Mouse (Mus musculus) subcutaneous adipose tissue, adult 2 months (tissue): ENCODE data around the gene Grk3. TPM values are rescaled to one million over a fixed set of nuclear protein-coding genes. Genes with fewer than 3 reads are reported as not detected.

Experiments used
- polyA plus RNA-seq: library from polyadenylated mRNA; depleted of rRNA; stranded (reverse); fragments of >200 nt; gene quantifications from 2 replicates; pipeline ENCODE4 v1.2.3, GENCODE M21; 2012; ENCODE audit warnings: low replicate concordance; rRNA removed

Gene Grk3
- 8.7 and 18.0 TPM in 2 replicates for polyA plus RNA-seq

DNA sequence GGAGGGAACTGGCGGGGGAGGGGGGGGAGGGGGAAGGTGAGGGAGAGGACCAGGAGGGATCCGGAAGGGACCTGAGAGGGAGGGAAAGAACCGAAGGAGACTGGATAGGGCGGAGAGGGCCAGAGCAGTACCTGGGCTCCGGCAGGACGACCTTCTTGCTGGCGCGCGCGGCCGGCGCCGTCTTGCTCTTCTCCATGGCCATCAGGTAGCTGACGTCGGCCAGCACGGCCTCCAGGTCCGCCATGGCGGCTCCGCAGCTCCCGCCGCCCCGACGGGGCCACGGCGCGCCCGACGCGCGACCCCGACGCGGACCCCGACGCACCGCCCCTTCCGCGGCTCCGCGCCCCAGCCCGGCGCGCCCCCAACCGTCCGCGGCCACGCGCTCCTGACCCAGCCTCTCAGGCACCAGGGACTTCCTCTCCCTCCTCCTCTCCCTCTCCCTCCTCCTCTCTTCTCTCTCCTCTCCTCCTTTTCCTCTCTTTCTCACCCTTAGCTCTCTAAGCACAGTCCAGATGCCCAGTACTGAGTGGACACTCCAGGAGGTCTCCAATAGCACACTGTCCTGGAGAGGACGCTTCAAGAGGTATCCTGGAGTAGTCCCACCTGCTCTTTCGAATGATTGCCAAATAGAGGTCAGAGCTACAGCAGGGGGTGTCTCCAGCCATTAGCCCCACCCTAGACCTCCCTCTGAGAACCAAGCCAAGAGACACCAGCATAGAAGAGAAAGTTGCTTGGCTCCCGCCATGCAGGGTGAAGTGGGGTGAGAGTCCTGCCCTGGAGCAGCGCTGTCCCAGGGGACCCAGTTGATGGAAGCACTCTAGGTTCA is at the start of gene Grk3:
TSS of gene Grk3 (minus strand) at position 556 of the 826 bp plus-strand sequence.

DNA sequence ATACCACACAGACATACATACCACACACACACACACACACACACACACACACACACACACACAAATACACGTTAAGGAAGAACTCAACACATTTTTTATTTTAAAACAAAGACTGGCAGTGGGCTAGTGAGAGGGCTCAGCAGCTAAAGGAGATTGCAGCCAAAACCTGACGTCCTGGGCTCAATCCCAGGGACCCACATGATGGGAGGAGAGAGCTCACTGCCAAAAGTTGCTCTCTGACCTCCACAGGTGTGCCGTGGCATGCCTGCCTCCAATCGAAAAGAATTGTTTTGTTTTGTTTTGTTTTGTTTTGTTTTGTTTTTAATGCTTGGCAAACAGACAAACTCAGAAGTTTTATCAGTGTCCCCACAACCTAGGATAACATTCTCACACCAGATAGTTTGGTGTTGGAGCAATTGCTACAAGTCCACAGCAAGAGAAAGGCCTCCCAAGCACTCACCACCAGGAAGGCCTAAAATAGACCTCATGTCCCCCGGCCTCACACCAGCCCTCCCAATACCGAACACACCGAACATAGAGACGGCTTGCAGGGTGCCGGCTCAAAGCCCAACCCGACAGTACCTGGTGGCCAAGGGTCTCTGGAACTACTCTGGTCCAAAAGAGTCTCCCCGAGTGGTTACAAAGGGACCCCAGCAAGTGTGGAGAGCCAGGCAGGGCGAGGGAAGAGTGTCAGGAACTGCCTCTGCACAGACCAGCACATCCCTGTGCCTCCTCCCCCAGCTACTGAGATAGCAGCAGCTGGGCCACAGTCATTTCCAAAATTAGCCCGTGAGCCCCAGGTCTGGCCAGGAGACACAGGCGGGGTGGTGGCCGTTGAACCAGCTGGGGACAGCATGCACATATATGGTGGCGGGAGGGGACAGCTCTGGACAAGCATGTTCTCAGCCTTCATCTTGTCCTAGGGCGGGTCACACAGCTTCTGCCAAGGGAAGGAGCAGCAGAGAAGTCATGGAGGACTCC is 119.6 kb downstream of the Grk3 start, which contains the start of gene Myo18b:
TSS of gene Myo18b (minus strand) at position 689 of the 981 bp plus-strand sequence.

Other genes starting within 250 kb of the Grk3 start
- gene Myo18b, start 119.4 kb downstream of the Grk3 start, polyA plus RNA-seq: 0.13 and 1.4 TPM in 2 replicates
- not detected in 2 replicates for gene Crybb2, start 54.3 kb upstream of the Grk3 start, polyA plus RNA-seq
- gene Crybb3, start 65.8 kb upstream of the Grk3 start, polyA plus RNA-seq: 3.4 and 4.3 TPM in 2 replicates
- gene 2900026A02Rik, start 205.4 kb upstream of the Grk3 start, polyA plus RNA-seq: 21.9 and 23.4 TPM in 2 replicates
- gene Tmem211, start 211.1 kb upstream of the Grk3 start, polyA plus RNA-seq: 0.12 TPM in 1 of 2 replicates, not detected in the other